Mouse (Mus musculus) heart, postnatal 0 days (tissue): ENCODE measurements around the gene Lap3.

Experiments used
- CTCF ChIP-seq: IDR thresholded peaks from 2 replicates; pipeline ENCODE4 v1.5.1; 2016; ENCODE audit warnings: antibody characterized with exemption, control low read depth, low read depth
- EP300 ChIP-seq: IDR thresholded peaks from 2 replicates; pipeline ENCODE4 v1.6.1; 2016; ENCODE audit warnings: antibody characterized with exemption, low read depth

- TF ChIP-seq CTCF = no peak
- TF ChIP-seq EP300 = no peak
Observed at GRCm38 (mm10) chr5:45515151-45515743, 22.1 kb downstream of the Lap3 start.
